Mouse (Mus musculus): ENCODE data around the gene Rrm2.

- TF ChIP-seq CTCF (IDR thresholded peaks at IDR 0.05 in 2 of 3, conservative IDR thresholded peaks at IDR 0.05 in 1 of 3; ENCODE audit: control insufficient read depth in 1 of 3, insufficient read depth in 1 of 3, low read depth in 2 of 3, low read length in 3 of 3, poor library complexity in 1 of 3, severe bottlenecking in 1 of 3) = no peak
- no peak for TF ChIP-seq ELF1 (IDR thresholded peaks at IDR 0.05; ENCODE audit: low read depth, low read length)
- TF ChIP-seq USF2 (IDR thresholded peaks at IDR 0.05; ENCODE audit: borderline replicate concordance in 1 of 2, insufficient read depth in 1 of 2, low read depth in 1 of 2, low read length in 2 of 2) = no peak
- TF ChIP-seq CHD2 (IDR thresholded peaks at IDR 0.05; ENCODE audit: low read length) = no peak
These were observed 5.0 kb upstream of the Rrm2 start for GRCm38 (mm10) chr12:24703013-24703412.
